Mouse (Mus musculus): ENCODE results near the gene Wwox.

Gene Wwox

GRCm38 (mm10) chr8:114877234-114877633 lies 437.8 kb downstream of the Wwox start:
- DNase-seq = no peak

- no peak for DNase-seq
These were observed 439.2 kb downstream of the Wwox start for GRCm38 (mm10) chr8:114878449-114879276.

GRCm38 (mm10) chr8:114879277-114879568 lies 439.8 kb downstream of the Wwox start:
- DNase-seq = no peak

GRCm38 (mm10) chr8:114879678-114880077 lies 440.2 kb downstream of the Wwox start:
- DNase-seq = no peak

- no peak for DNase-seq
These were observed 441.1 kb downstream of the Wwox start for GRCm38 (mm10) chr8:114880475-114881135.

DNA sequence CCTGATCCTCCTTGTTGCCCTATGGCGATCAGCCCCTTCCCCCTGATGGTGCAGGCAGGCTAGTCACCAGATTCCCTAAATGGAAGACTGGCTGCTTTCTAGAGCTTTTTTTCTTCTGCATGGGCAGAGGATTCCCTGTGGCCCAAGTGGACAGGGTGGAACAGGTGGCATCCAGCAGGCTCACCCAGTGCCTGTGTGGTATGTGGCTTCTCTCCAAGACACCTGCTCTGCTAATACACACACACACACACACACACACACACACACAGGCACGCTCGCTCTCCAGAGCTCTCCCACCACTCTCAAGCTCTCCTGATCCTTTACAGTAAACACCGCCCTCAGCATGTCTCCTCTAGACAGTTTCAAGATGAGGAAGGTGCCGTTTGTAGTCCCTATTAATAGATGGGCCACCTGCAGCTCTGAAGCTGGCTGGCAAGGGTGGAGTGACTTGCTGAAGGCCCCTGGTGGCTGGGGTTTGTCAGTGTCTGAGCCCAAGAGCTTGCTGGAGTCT lies 442.5 kb downstream of the Wwox start:
- peak; percentile 40 to 46 for DNase-seq

DNA sequence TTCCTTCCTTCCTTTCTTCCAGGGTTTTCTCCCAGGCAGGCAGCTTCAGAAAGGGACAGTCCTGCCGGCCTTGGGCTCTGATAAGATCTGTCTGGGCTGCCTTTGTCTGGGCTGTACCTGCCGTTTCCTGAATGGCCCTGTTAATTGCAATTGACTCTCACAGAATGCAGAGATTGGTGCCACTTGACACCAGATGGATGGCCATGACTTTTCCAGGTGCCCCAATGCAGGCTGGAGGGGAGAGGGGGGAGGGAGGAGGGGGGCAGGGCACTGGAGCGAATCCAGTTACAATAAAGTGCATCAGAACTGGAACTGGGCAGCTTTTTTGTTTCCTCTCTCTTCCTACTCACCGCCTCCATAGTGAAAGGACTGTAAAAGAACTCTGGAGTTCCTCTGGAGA lies 443.0 kb downstream of the Wwox start:
- DNase-seq = no peak

DNA sequence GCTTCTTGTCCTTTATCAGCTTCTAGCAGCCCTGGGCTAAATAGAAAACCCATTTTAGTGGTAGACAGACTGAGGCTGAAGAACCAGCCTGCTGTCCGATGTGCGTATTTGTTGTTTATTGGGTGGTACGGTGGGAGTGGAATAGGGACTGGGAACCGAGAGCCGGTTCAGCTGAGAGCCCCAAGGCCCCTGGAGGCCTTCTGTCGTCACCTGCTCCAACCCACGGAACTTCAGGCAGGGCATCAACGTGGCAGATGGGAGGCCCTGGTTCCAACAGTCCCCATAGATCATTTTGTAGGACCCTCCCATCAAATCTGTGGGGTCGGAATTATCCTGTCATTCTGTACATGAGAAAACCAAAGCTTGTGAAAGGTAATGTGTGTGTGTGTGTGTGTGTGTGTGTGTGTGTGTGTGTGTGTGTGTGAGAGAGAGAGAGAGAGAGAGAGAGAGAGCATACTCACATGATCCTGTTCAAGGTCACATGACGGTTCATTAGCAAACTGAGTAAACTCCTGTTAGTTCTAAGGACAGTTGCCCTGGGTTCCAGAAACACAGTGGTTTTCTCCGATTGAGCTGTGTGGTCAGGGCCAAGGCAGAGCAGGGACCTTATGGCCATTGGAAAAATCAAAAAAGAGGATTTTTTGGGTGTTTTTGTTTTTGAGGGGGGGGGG lies 443.6 kb downstream of the Wwox start:
- DNase-seq = no peak

GRCm38 (mm10) chr8:114883967-114884366 lies 444.5 kb downstream of the Wwox start:
- DNase-seq = no peak

- no peak for DNase-seq
These were observed 445.7 kb downstream of the Wwox start for GRCm38 (mm10) chr8:114885026-114885592.

DNA sequence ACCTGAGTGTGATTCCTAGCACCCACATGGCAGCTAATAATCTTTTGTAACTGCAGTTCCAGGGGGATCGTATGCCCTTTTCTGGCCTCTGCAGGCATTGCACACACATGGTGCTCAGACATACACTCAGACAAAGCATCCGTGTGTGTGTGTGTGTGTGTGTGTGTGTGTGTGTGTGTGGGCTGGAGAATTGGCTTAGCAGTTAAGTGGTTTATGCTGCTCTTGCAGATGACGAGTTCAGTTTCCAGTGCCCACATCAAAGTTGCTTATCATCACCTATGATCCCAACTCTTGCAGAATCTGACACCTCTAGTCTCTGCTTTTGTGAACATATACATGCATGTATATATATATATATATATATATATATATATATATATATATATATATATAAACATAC lies 448.9 kb downstream of the Wwox start:
- no peak for DNase-seq

DNA sequence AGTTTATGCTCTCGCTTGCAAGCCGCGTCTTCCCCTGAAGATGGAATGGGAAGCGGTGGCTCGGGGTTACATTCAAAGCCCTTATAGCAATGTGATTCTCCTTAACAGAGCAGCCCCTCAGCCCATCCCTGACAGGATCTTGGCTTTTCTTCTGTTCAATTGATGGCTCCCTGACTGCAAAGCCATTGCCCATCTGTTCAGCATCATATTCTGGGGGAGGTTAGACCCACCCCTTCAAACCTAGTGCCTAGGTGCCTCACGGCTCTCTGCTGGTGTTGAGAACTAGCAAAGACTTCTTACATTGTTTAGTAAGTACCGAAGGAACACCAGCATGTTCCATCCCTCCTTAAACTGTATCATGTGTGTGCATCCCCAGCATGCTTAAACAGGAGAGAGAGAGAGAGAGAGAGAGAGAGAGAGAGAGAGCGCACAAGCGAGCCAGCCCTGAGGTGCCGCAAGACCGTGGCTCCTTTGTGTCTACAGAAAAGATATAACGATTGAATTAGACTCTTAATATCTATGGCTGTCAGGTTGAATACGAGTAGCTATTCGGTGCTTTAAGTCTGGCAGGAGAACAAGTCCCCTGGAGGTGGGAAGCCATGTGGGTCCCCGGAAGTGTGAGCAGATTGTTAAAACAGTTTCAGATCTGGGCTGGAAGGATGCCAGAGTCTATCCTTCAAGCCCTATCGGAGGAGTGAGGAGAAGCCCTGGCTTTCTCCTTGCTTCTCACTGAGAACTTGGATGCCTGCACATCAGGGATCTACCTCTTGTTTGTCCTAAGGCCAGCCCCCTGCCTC lies 450.3 kb downstream of the Wwox start:
- no peak for DNase-seq

DNA sequence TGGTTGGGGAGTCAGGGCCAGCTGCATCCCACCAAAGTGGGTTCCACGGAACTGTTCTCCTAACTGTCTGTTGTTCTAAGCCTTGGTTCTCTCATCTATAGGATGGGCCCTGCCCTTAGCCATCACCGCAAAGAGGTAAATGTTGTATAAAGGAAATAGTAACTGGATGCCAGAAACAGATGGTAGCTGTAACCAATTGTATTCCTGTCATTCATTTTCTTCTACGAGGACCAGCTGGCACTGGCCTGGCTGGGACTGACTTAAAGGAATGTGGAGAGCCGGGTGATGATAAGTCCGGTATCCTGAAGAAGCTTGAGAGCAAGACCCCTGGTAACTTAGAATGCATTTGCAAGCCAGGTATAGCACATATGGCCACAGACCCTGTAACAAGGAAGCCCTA lies 451.0 kb downstream of the Wwox start:
- DNase-seq = no peak

- DNase-seq = no peak
These were observed 451.8 kb downstream of the Wwox start for GRCm38 (mm10) chr8:114891252-114891651.

DNA sequence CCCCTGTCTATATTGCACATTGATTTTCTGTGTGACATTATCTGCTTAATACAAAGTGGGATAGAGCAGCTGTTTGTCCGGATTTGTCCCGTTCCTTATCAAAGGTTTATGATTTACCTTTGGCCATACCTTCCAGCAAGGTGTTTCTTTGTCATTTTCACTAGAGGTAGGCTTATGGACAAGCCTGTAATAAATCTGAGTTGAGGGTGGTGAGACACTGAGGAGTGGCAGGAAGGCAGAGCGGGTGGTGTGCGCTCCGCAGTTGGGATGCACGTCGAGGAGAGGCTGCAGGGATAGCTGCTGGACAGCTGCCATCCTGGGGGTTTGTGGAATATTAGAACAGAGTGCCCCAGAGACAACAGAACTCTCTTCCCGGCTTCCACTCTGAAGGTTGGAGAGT lies 458.0 kb downstream of the Wwox start:
- no peak for DNase-seq

DNA sequence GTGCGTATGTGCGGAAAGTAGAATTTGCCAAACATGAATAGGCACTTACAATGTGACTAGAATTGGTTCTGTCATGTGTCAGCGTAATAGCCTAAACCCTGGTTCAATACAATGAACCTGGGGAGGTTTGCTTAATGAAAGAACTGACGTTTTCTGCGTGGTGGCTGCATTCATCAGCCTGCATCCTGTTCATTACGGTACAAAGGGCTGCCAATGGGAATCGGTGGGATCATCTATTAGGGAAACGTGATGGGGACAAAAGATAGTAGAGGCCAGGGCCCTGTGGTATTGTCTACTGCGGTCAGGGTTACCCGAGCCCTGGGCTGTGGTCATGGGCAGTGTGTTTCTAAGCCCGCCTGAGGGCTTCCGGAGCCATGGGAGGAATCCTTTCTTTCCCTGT lies 459.7 kb downstream of the Wwox start:
- no peak for DNase-seq

DNA sequence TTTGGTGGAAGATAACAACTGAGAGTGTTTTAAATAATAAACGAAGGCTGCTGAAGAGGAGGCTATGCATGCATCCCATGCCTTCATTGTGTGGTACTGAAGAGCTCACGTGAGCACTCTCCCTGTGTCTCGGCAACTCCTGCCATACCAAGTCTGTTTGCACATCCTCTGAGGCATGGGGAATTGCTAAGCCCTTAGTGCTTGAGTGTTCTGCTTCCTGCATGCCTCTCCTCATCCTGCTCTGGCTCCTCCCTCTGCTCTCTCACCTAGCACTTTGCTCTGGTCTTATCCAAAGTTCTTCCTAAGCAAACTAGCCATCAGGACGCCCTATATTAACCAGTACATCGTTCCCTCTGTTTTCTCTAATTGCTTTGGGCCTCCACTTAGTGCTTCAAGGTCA lies 463.1 kb downstream of the Wwox start:
- peak; percentile 22 to 34 for DNase-seq

GRCm38 (mm10) chr8:114908086-114908485 lies 468.6 kb downstream of the Wwox start:
- no peak for DNase-seq

DNA sequence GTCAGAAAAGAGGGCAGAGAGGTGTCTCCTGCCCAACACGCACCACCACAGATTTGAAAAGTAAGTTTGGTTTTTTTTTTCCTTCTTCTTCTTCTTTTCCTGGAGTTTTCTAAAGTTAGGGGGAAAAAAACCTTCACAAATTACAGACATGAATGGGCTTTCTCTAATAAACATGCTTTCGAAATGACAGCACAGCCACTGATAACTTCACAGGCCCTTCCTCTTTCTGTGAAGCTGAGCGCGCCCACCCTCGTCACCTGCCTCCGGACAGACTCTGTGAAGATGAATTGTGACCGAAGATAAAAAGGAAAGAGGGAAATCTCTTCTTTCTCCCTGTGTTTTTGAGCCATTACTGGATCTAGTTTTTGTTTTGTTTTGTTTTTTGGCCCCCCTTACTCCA lies 469.1 kb downstream of the Wwox start:
- DNase-seq = no peak

DNA sequence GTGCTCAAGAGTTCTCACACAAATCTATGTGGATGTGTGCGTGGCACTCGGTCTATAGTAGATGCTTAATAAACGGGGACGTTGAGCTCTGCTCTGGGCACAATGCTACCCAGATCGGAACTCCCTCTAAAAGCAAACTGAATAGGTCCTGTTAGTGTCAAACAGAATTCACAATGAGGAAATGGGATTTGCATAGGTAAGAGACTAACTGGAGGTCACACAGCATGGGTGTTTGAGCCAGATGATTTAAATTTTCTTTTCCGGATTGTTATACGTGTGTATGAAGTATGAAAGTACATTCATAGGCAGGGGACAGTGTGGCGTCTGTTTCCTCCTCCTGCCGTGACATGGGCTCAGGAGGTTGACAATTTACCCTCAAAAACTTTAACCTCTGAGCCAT lies 469.7 kb downstream of the Wwox start:
- DNase-seq = no peak

GRCm38 (mm10) chr8:114911031-114911580 lies 471.7 kb downstream of the Wwox start:
- DNase-seq = no peak

DNA sequence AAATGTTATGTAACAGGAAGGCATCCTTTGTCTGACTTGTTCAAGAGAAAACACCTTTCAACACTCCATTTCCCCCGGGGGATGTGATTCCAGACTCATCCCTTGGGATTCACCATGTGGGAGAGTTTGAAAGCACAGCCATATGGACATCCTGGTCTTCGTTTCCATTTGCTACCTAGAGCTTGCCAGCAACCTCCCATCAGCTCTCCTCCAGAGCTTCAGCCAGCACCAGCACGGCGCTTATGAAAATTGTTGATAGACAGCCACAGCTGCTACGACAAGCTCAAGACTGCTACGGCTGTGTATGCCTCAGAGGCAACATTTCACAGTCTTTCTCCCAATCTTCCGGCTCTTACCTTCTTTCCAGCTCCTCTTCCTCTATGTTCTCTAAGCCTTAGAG lies 484.2 kb downstream of the Wwox start:
- DNase-seq = no peak
